In genomic region chr7:96540458-96541096, GRCm38 (mm10) we compare ENCODE assay signal across 12 mouse cellular contexts.
A peak's percentile ranks its signal among the peaks of the same experiment; 100 is the strongest.
DNase-seq lines count a peak whose midpoint lies in the region; ATAC-seq and TF ChIP-seq lines count a peak whose summit lies in the region.
"Had no signal": no experiment of that assay in that cellular context is flagged by ENCODE, and none has a peak within 500 bp of the region (broad histone marks: within the 10 kb centered on the region; RNA-seq: fewer than 3 reads in every experiment).

No protein-coding gene starts in this region.

- 91% methylated on average over 7 of the region's 7 CpGs for WGBS in cerebellum, adult 2 months
- 34% methylated on average over 7 of the region's 7 CpGs for WGBS in heart, embryonic 16.5 days
- WGBS in neural tube, embryonic 14.5 days: 63% methylated on average over 7 of the region's 7 CpGs

- H3K36me3 ChIP-seq in heart, embryonic 16.5 days (ENCODE audit: control insufficient read depth, insufficient read depth): no peaks in the 10 kb centered on the region
- H3K36me3 ChIP-seq in neural tube, embryonic 14.5 days (ENCODE audit: control insufficient read depth, insufficient read depth, low read length): no peaks in the 10 kb centered on the region
- H3K36me3 ChIP-seq: G1E had no signal

- H3K27me3 ChIP-seq in cerebellum, adult 2 months (ENCODE audit: control insufficient read depth, insufficient read depth, low read length): peaks cover 1% of the 10 kb centered on the region; the same call in 1 of the 2 replicates
- no peaks in the 10 kb centered on the region for H3K27me3 ChIP-seq in heart, embryonic 16.5 days (ENCODE audit: control insufficient read depth, insufficient read depth, low read length)
- no peaks in the 10 kb centered on the region for H3K27me3 ChIP-seq in neural tube, embryonic 14.5 days (ENCODE audit: control insufficient read depth, insufficient read depth, low read length)

- TF ChIP-seq POLR2A in cerebellum, adult 2 months (IDR thresholded peaks at IDR 0.05; ENCODE audit: borderline replicate concordance, insufficient read depth, low read length): no peak

- intact Hi-C loops in left cerebral cortex, postnatal 14 days (cut with DNase I): no loop called here

- H3K9me3 ChIP-seq in heart, embryonic 16.5 days (replicated peaks; ENCODE audit: control insufficient read depth, low read length): no peaks in the 10 kb centered on the region
- H3K9me3 ChIP-seq in neural tube, embryonic 14.5 days (ENCODE audit: control insufficient read depth, low read length): no peaks in the 10 kb centered on the region

- no peak overlapping the region for H3K4me2 ChIP-seq in heart, embryonic 16.5 days (ENCODE audit: low read depth, low read length)
- no peak overlapping the region for H3K4me2 ChIP-seq in neural tube, embryonic 14.5 days (ENCODE audit: low read depth, low read length)

- no peak overlapping the region for H3K4me3 ChIP-seq in cerebellum, adult 2 months (replicated peaks; ENCODE audit: insufficient read depth, low read depth, low read length)
- no peak overlapping the region for H3K4me3 ChIP-seq in heart, embryonic 16.5 days (ENCODE audit: low read length)
- no peak overlapping the region for H3K4me3 ChIP-seq in neural tube, embryonic 14.5 days (ENCODE audit: low read depth, low read length)

- H3K4me1 ChIP-seq in cerebellum, adult 2 months (ENCODE audit: control insufficient read depth, insufficient read depth, low read length): peaks cover 20% of the 10 kb centered on the region; the same call in 1 of the 2 replicates
- H3K4me1 ChIP-seq in heart, embryonic 16.5 days (ENCODE audit: control insufficient read depth, insufficient read depth, low read length): peaks cover 4% of the 10 kb centered on the region; the same call in 1 of the 2 replicates
- no peaks in the 10 kb centered on the region for H3K4me1 ChIP-seq in neural tube, embryonic 14.5 days (ENCODE audit: control insufficient read depth, insufficient read depth, low read length)

- H3K9ac ChIP-seq in heart, embryonic 16.5 days (ENCODE audit: low read length): no peak overlapping the region
- no peak overlapping the region for H3K9ac ChIP-seq in neural tube, embryonic 14.5 days (replicated peaks; ENCODE audit: low read depth, low read length)

- H3K27ac ChIP-seq in cerebellum, adult 2 months (ENCODE audit: insufficient read depth, low read length): no peak overlapping the region
- 0 out of 2 replicates have a peak overlapping the region, but pooled peaks have one; percentile 24 for H3K27ac ChIP-seq in heart, embryonic 16.5 days (ENCODE audit: low read length)
- 0 out of 2 replicates have a peak overlapping the region, but pooled peaks have one; percentile 4 for H3K27ac ChIP-seq in neural tube, embryonic 14.5 days (ENCODE audit: low read depth, low read length)

- no peak for TF ChIP-seq CTCF in cerebellum, adult 2 months (IDR thresholded peaks at IDR 0.05; ENCODE audit: borderline replicate concordance, insufficient read depth, low read depth, low read length)

- ATAC-seq in heart, embryonic 16.5 days (replicated peaks; ENCODE audit: extremely low read depth, insufficient read depth, low FRiP score): peak; percentile 53; the same call in 1 of the 2 replicates
- peak; percentile 46; the same call in 1 of the 2 replicates for ATAC-seq in neural tube, embryonic 14.5 days (ENCODE audit: low read depth)

- DNase-seq in cerebellum, adult 9-11 months: peak; percentile 34
- DNase-seq in cerebellum, adult 2 months: no peak
- DNase-seq in heart, adult 8-10 months (ENCODE audit: low spot score): no peak
- no peak for DNase-seq in neural tube, embryonic 10.5 days (ENCODE audit: extremely low spot score, low spot score)
- no peak for DNase-seq in left cerebral cortex, postnatal 14 days (ENCODE audit: low spot score in 2 of 2)
- no peak for DNase-seq in left cerebral cortex, adult 11 months (ENCODE audit: low spot score)
- DNase-seq: heart, postnatal 36 days; lung, postnatal 10 days; midbrain, embryonic 14.5 days had no signal
